Mouse (Mus musculus) liver, embryonic 11.5 days (tissue): ENCODE data around the gene Gm17087. TPM values are rescaled to one million over a fixed set of nuclear protein-coding genes. Genes with fewer than 3 reads are reported as not detected.

Experiments used
- ATAC-seq: fragments of 200-750 bp; cut with Nextera tagmentation; replicated peaks from 2 replicates; pipeline ENCODE4 v1.8.0; 2017; ENCODE audit warnings: moderate number of reproducible peaks, mild to moderate bottlenecking, moderate TSS enrichment, moderate library complexity; ENCODE audit not compliant: low FRiP score
- DNase-seq: peaks from one replicate; pipeline ENCODE4 v3.0.0-alpha.2; 2017; ENCODE audit warnings: low spot score
- H3K27ac ChIP-seq: fragments of 300-500 bp; sonication (generic); 2 replicates; pipeline ENCODE4 v1.5.1; 2014; ENCODE audit warnings: mild to moderate bottlenecking, low read depth, low read length, control low read depth
- H3K27me3 ChIP-seq: fragments of 300-500 bp; sonication (generic); replicated peaks from 2 replicates; pipeline ENCODE4 v1.6.1; 2014; ENCODE audit warnings: low read length, mixed read lengths; ENCODE audit not compliant: control insufficient read depth, insufficient read depth
- H3K36me3 ChIP-seq: fragments of 300-500 bp; sonication (generic); 2 replicates; pipeline ENCODE4 v1.6.1; 2014; ENCODE audit warnings: mild to moderate bottlenecking, low read length, moderate library complexity, mixed read lengths; ENCODE audit not compliant: control insufficient read depth, insufficient read depth
- H3K4me1 ChIP-seq: fragments of 300-500 bp; sonication (generic); replicated peaks from 2 replicates; pipeline ENCODE4 v1.6.1; 2014; ENCODE audit warnings: low read length, mixed read lengths; ENCODE audit not compliant: control insufficient read depth, insufficient read depth
- H3K4me2 ChIP-seq: fragments of 300-500 bp; sonication (generic); 2 replicates; pipeline ENCODE4 v1.6.1; 2014; ENCODE audit warnings: mild to moderate bottlenecking, control low read depth, moderate library complexity
- H3K4me3 ChIP-seq: fragments of 300-500 bp; sonication (generic); 2 replicates; pipeline ENCODE4 v1.5.1; 2014; ENCODE audit warnings: low read depth, low read length, control low read depth
- H3K9ac ChIP-seq: fragments of 300-500 bp; sonication (generic); 2 replicates; pipeline ENCODE4 v1.6.1; 2014; ENCODE audit warnings: low read depth, low read length, control low read depth
- H3K9me3 ChIP-seq: fragments of 300-500 bp; sonication (generic); 2 replicates; pipeline ENCODE4 v1.6.1; 2016; ENCODE audit warnings: low read length, inconsistent platforms, mixed read lengths; ENCODE audit not compliant: control insufficient read depth
- WGBS: fragments of 180-500 bp; shearing (Covaris S2); extraction: QIAGEN DNeasy Blood & Tissue Kit; methylation state at CpG from one replicate; pipeline ENCODE4 v1.1.7; 2014; 5-methylcytosine and 5-hydroxymethylcytosine counted together
- polyA plus RNA-seq: library from polyadenylated mRNA; unstranded; fragments of >200 nt; fragmentation: Nextera tagmentation; extraction: Ambion mirVana; gene quantifications from 2 replicates; pipeline ENCODE4 v1.2.1, GENCODE M21; 2014

The Gm17087 gene
- polyA plus RNA-seq: not detected in 2 replicates

DNA sequence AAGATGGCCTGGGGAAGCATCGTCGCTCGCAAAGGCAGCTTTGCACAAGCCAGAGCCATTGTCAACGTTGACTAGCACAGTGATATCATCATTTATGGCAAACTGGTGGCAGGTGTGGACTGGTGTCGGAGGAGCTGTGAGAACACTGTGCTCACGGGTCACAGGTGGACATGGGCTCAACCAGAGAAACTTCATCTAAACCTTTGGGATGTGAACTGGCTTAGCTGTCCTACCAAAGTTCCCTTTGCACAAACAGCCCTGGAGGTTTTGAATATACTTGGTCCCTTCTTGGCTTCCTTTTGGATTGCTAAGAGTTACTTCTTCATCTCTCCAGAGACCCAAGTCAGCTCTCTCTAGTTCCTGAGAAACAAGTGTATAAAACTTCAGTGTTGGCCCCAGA, at the start of gene Gm17087:
TSS of gene Gm17087 (minus strand) at position 101 of the 400 bp plus-strand sequence.
- no peaks in the 10 kb centered on the region for H3K4me1 ChIP-seq
- H3K27me3 ChIP-seq: no peaks in the 10 kb centered on the region
- H3K9ac ChIP-seq: no peak within 1 kb of the TSS
- no peak within 1 kb of the TSS for H3K4me2 ChIP-seq
- 82% methylated on average over 6 of the region's 6 CpGs for WGBS
- H3K36me3 ChIP-seq: no peaks in the 10 kb centered on the region
- no peak for ATAC-seq
- H3K4me3 ChIP-seq: no peak within 1 kb of the TSS
- no peaks in the 10 kb centered on the region for H3K9me3 ChIP-seq
- no peak for DNase-seq
- H3K27ac ChIP-seq: no peak within 1 kb of the TSS

DNA sequence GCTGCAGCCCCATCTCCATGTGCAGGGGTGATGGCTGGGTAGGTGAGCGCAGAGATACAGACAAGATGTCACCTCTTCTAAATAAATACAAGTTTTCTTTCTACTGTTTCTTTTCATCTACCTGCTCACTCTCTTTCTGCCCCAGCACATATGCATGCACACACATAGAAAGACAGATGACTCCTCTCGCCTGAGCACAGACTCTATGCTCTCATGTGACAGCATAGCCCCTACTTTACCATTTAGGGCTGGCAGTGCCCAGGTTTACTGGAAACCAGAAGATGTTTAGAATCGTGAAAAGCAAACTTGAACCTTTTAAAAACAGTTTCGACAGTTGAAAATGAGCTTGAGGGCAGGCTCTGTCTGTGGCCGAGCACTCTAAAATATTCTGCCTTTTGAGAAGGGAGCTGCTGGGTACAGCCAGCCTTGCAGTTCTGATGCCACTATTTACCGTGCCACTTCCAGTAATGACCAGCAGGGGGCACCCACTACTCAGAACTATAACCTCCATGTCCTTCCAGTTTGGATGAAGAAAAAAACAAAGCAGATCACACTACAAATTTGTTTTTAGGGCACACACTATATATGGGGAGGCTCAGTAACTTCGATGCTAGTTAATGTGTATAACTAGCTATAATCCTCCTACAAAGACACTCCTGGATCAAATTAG, 47.3 kb upstream of the Gm17087 start:
- no peak overlapping the region for H3K9ac ChIP-seq
- 34% methylated on average over 7 of the region's 7 CpGs for WGBS
- H3K27ac ChIP-seq: no peak overlapping the region
- no peaks in the 10 kb centered on the region for H3K4me1 ChIP-seq
- H3K27me3 ChIP-seq: no peaks in the 10 kb centered on the region
- H3K4me2 ChIP-seq: no peak overlapping the region
- no peak overlapping the region for H3K4me3 ChIP-seq
- ATAC-seq (no peak), DNase-seq (peak; percentile 38)
- no peaks in the 10 kb centered on the region for H3K36me3 ChIP-seq
- H3K9me3 ChIP-seq: no peaks in the 10 kb centered on the region

DNA sequence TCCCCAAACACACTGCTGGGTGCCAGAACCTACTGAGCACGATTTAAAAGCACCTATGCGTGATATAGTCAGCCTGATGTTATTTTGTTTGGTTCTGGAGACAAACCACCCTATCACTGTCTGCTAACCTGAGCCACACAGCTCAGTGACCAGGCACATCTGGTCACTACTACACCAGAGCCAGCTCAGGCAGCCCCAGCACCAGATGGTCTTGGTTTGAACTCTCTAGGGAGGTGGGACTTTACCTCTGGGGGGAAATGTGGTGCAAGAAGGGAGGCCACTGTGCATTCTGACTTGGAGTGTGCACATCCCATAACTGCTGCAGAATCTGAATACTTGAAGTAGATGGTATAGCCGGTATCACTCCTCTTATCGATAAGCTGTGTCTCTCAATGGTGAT, 45.2 kb upstream of the Gm17087 start:
- Histone ChIP-seq H3K9me3 (no peaks in the 10 kb centered on the region), H3K4me1 (no peaks in the 10 kb centered on the region), H3K27ac (no peak overlapping the region), H3K27me3 (no peaks in the 10 kb centered on the region), H3K36me3 (no peaks in the 10 kb centered on the region), H3K4me2 (no peak overlapping the region), H3K4me3 (no peak overlapping the region), H3K9ac (no peak overlapping the region)
- WGBS: 76% methylated on average over 4 of the region's 4 CpGs
- no peak for ATAC-seq
- no peak for DNase-seq

DNA sequence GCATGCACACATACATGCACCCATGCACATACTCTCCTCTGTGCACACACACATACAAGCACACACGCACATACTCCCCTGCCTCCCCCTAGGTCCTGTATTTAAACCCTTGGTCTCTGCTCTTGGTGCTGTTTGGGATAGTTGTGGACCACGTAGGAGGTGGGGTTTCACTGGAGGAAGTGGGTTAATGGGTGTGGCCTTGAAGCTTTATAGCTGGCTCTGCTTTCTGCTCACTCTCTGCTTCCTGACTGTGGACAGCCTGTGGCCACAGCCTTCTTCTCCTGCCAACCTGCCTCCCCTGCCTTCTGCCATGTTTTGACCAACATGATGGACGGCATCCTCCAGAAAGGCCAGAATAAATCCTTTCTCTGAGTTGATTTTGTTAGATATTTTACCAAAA, 39.9 kb upstream of the Gm17087 start:
- H3K4me3 ChIP-seq: no peak overlapping the region
- H3K27ac ChIP-seq: no peak overlapping the region
- no peaks in the 10 kb centered on the region for H3K36me3 ChIP-seq
- no peak overlapping the region for H3K9ac ChIP-seq
- no peaks in the 10 kb centered on the region for H3K4me1 ChIP-seq
- 60% methylated on average over 3 of the region's 3 CpGs for WGBS
- no peak overlapping the region for H3K4me2 ChIP-seq
- ATAC-seq (no peak), DNase-seq (no peak)
- H3K27me3 ChIP-seq: no peaks in the 10 kb centered on the region
- H3K9me3 ChIP-seq: no peaks in the 10 kb centered on the region

DNA sequence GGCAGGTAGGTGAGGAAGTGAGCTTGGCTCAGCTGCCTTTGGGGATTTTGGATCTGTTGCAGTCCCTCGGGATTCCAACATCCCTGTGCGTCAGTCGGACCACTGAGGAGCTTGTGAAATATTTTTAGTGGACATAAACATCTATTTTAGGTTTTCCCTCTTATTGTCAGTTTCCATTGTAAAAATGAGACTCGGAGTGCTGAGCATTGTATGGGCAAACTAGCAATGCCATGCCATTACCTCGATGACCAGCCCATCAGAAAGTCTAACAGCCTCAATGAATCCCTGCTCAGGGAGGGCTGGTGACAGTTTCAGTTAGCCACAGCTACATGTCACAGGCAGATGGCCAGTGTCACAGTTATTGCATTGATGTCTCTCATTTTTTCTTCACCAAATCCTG, 39.2 kb upstream of the Gm17087 start:
- H3K27me3 ChIP-seq: no peaks in the 10 kb centered on the region

DNA sequence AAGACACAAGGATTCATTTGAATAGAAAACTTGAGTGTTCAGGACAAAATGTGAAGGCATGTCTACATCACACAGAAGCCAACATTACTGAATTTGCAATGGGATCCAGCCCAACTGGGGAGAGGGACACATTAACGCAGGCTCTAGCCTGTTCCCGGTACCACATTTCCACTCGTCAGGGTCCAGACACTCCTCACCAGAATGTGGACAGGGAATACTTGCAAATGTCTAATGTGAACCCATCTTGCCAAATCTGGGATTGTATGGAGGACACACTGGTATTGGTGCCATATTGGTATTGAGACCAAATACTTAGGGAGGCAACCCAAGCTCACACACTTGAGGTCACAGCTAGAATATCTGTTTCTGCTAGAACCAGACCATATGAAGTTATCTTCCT, 36.2 kb upstream of the Gm17087 start:
- H3K4me1 ChIP-seq: no peaks in the 10 kb centered on the region
- H3K9ac ChIP-seq: no peak overlapping the region
- no peaks in the 10 kb centered on the region for H3K27me3 ChIP-seq
- no peak overlapping the region for H3K27ac ChIP-seq
- H3K4me3 ChIP-seq: no peak overlapping the region
- no peaks in the 10 kb centered on the region for H3K9me3 ChIP-seq
- WGBS: 88% methylated on average over 3 of the region's 3 CpGs
- ATAC-seq (no peak), DNase-seq (no peak)
- H3K36me3 ChIP-seq: no peaks in the 10 kb centered on the region
- no peak overlapping the region for H3K4me2 ChIP-seq

More for the DNA sequence above, 39.2 kb upstream of the Gm17087 start:
- H3K27ac ChIP-seq: no peak overlapping the region
- WGBS: 75% methylated on average over 5 of the region's 5 CpGs
- no peaks in the 10 kb centered on the region for H3K9me3 ChIP-seq
- ATAC-seq (no peak), DNase-seq (no peak)
- no peaks in the 10 kb centered on the region for H3K4me1 ChIP-seq
- H3K36me3 ChIP-seq: no peaks in the 10 kb centered on the region
- no peak overlapping the region for H3K4me3 ChIP-seq
- no peak overlapping the region for H3K9ac ChIP-seq
- H3K4me2 ChIP-seq: no peak overlapping the region

DNA sequence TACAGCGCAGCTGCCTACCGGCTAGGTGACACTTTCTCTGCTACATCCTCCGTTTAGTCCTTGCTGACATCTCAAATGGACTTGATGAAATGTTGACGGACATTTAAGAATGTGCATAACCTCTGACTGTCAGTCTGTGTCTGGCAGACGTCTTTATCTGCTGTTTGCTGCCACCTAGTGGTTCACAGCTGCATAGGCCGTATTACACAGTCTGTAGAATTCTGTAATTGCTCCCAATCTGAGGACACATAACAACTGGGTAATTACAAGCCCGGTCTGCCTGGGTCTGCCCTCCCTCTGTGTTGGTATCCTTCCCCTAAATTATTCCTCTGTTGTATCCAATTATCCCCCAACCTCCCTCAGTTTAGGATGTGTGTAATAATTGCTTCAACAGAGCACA, 31.0 kb upstream of the Gm17087 start:
- Histone ChIP-seq H3K4me2 (no peak overlapping the region), H3K9me3 (no peaks in the 10 kb centered on the region), H3K27ac (no peak overlapping the region), H3K27me3 (peaks cover 6% of the 10 kb centered on the region; the same call in 1 of the 2 replicates), H3K36me3 (no peaks in the 10 kb centered on the region), H3K4me1 (no peaks in the 10 kb centered on the region), H3K4me3 (no peak overlapping the region), H3K9ac (no peak overlapping the region)
- WGBS: 9% methylated on average over 7 of the region's 7 CpGs
- ATAC-seq (no peak), DNase-seq (no peak)

DNA sequence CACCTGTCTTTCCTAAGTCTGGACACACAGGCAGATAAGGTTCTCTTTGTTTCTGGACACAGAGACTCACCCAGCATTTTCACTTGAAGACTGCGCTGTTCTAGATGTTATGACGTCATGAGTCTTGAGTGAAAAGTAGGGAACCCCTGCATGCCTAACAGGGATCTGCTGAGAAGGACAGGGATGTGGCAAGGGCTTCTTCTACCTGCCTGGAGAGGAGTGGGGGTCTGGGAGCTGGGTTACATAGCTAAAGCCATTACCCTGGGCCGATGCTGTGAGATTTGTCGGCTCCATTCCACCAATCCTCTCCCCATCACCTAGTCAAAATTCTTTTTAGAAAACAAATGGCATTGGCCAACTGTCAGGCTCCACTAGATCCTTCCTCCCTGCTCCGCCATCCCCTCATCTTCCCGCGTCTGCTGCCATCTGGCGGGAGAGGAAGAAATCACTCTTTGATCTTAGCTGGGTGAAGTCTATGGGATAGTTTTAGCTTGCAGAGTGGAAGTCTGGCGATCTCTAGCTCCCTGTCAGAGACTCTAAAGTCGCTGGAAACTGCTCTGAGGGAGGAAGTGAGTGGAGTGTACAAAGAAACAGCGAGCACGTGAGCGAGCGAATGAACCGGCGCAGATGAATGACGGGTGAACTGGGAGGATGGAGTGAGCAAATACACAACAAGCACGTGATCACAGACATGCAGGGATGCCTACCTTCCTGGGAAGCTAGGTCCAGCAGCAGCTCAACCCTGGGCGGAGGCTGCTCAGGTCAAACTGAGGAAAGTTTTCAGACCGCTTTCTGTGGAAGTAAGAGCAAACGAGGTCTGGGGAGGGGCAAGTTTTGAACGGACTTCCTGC, 25.9 kb upstream of the Gm17087 start:
- Histone ChIP-seq H3K9me3 (no peaks in the 10 kb centered on the region), H3K4me1 (no peaks in the 10 kb centered on the region), H3K4me3 (no peak overlapping the region), H3K36me3 (no peaks in the 10 kb centered on the region), H3K9ac (no peak overlapping the region), H3K27ac (no peak overlapping the region), H3K4me2 (peak overlapping the region; percentile 36), H3K27me3 (peaks cover 6% of the 10 kb centered on the region; the same call in 1 of the 2 replicates)
- 17% methylated on average over 22 of the region's 22 CpGs for WGBS
- ATAC-seq: no peak
- peak; percentile 61 for DNase-seq
